Mouse (Mus musculus) fat pad, adult 2 months (tissue): ENCODE measurements around the gene Zfp36.

Experiments used
- DNase-seq: peaks from one replicate; pipeline ENCODE4 v3.0.0-alpha.2; 2011; ENCODE audit warnings: low read depth, low spot score; ENCODE audit errors: extremely low read depth

Zfp36 gene

GRCm38 (mm10) chr7:28370977-28371513 lies 9.0 kb downstream of the Zfp36 start:
- DNase-seq = no peak

- no peak for DNase-seq
Measured at GRCm38 (mm10) chr7:28370051-28370450, 10.0 kb downstream of the Zfp36 start.

- DNase-seq = no peak
Measured at GRCm38 (mm10) chr7:28368276-28368920, 11.7 kb downstream of the Zfp36 start.

GRCm38 (mm10) chr7:28367663-28368275 lies 12.3 kb downstream of the Zfp36 start:
- DNase-seq = no peak

- DNase-seq = no peak
Measured at GRCm38 (mm10) chr7:28362441-28363060, 17.5 kb downstream of the Zfp36 start.

GRCm38 (mm10) chr7:28361647-28362341 lies 18.3 kb downstream of the Zfp36 start:
- no peak for DNase-seq

GRCm38 (mm10) chr7:28360291-28360690 lies 19.8 kb downstream of the Zfp36 start:
- no peak for DNase-seq

- no peak for DNase-seq
Measured at GRCm38 (mm10) chr7:28359854-28360253, 20.2 kb downstream of the Zfp36 start.

- no peak for DNase-seq
Measured at GRCm38 (mm10) chr7:28358431-28358830, 21.6 kb downstream of the Zfp36 start.

GRCm38 (mm10) chr7:28357984-28358383 lies 22.1 kb downstream of the Zfp36 start:
- DNase-seq = no peak

GRCm38 (mm10) chr7:28356981-28357380 lies 23.1 kb downstream of the Zfp36 start:
- no peak for DNase-seq

- no peak for DNase-seq
Measured at GRCm38 (mm10) chr7:28355221-28355620, 24.8 kb downstream of the Zfp36 start.

GRCm38 (mm10) chr7:28354596-28354995 lies 25.5 kb downstream of the Zfp36 start:
- DNase-seq = no peak

- DNase-seq = no peak
Measured at GRCm38 (mm10) chr7:28354113-28354581, 25.9 kb downstream of the Zfp36 start.

- no peak for DNase-seq
Measured at GRCm38 (mm10) chr7:28353267-28353666, 26.8 kb downstream of the Zfp36 start.

- no peak for DNase-seq
Measured at GRCm38 (mm10) chr7:28351676-28352191, 28.3 kb downstream of the Zfp36 start.

GRCm38 (mm10) chr7:28350155-28350883 lies 29.7 kb downstream of the Zfp36 start, which contains the start of gene Rps16:
Gene Rps16, plus strand, starts transcription at chr7:28350652.
- DNase-seq = no peak

- no peak for DNase-seq
Measured at GRCm38 (mm10) chr7:28348601-28349000, 31.5 kb downstream of the Zfp36 start.

- DNase-seq = no peak
Measured at GRCm38 (mm10) chr7:28347746-28348145, 32.3 kb downstream of the Zfp36 start.

GRCm38 (mm10) chr7:28344637-28345036 lies 35.4 kb downstream of the Zfp36 start:
- DNase-seq = no peak
